Mouse (Mus musculus) embryonic fibroblast, embryonic 13.5 days (primary cell): Measurements from ENCODE around the gene Gipc3. TPM values are rescaled to one million over a fixed set of nuclear protein-coding genes. Genes with fewer than 3 reads are reported as not detected.
A peak's percentile ranks its signal among the peaks of the same experiment; 100 is the strongest.

Experiments used
- H3K27ac ChIP-seq: 2 replicates; pipeline ENCODE4 v1.5.1; 2012; ENCODE audit warnings: low read length, control low read depth, inconsistent platforms; ENCODE audit not compliant: insufficient read depth
- H3K4me1 ChIP-seq: 2 replicates; pipeline ENCODE4 v1.6.1; 2011; ENCODE audit warnings: low read length; ENCODE audit not compliant: control insufficient read depth, insufficient read depth
- H3K4me3 ChIP-seq: 2 replicates; pipeline ENCODE4 v1.5.1; 2011; ENCODE audit warnings: mild to moderate bottlenecking, control low read depth, low read length; ENCODE audit not compliant: insufficient read depth
- CTCF ChIP-seq: IDR thresholded peaks from 2 replicates; pipeline ENCODE4 v1.5.1; 2011; ENCODE audit warnings: mild to moderate bottlenecking, control low read depth, low read length, moderate library complexity, borderline replicate concordance; ENCODE audit not compliant: insufficient read depth
- POLR2A ChIP-seq: IDR thresholded peaks from 2 replicates; pipeline ENCODE4 v1.6.1; 2011; ENCODE audit warnings: low read depth, mild to moderate bottlenecking, control low read depth, low read length, moderate library complexity
- polyA plus RNA-seq: library from polyadenylated mRNA; stranded (reverse); fragments of >200 nt; gene quantifications from 2 replicates; pipeline ENCODE4 v1.2.4, GENCODE M21; 2011; ENCODE audit warnings: low read depth; ENCODE audit not compliant: missing spikeins, insufficient read length

The Gipc3 gene
- polyA plus RNA-seq, 1 experiment, result 0.39 TPM

DNA sequence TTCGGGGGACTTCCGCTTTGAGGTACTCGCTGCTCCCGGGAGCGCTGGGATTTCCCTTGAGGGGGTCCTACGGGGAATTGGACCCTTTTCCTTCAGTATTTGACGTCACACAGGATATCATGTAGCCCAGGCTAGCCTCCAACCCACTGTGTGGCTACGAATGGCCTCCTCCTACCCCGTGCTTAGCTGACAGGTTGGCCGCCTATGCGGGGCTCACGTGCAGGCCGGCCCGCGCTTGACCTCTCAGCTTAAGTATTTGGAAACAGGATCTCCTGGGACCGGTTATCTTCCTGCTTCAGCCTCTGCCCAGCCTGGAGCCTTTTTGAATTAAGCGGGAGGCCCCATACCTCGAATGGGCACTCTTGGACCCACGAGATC is 41.5 kb upstream of the Gipc3 start:
- peak overlapping the region; percentile 82 for H3K4me3 ChIP-seq

DNA sequence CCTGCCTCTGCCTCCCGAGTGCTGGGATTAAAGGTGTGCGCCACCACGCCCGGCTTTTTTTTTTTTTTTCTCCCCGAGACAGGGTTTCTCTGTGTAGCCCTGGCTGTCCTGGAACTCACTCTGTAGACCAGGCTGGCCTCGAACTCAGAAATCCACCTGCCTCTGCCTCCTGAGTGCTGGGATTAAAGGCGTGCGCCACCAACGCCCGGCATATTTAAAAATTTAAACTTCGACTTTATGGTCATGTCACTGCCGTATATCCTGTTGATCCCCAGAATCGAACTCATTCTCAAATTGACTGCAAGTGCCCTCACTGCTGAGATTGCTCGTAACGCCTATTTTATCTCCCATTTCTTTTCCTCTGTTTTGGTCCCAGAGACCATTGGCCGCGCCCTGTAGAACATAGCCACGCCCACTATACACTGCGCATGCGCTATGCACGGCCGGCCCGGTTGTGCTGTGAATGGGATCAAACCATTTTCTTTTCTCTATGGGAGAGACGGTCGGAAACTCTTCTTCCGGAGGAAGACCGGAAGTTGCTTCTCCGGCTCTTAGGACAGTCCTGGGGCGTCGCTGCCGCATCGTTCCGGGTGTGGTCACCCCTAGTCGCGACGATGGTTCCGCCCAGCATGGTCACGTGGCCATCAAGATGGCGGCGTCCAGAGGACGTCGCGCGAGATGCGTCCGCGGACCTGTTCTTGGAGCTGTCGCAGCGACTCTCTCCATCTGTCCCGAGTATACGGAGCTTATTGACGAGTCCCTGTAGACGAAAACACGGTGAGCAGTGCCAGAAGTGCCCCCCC is 40.9 kb upstream of the Gipc3 start, which contains the start of the genes Dohh and Gm48551:
TSS of gene Dohh (plus strand) at position 627 of the 803 bp plus-strand sequence.
TSS of gene Gm48551 (plus strand) at position 665 of the 803 bp plus-strand sequence.
- Histone ChIP-seq H3K4me1 (peaks cover 2% of the 10 kb centered on the region; the same call in 1 of the 2 replicates), H3K27ac (peak within 1 kb of the TSS; percentile 35), H3K4me3 (peak within 1 kb of the TSS; percentile 82)
- TF ChIP-seq POLR2A (peak; percentile 88), CTCF (no peak)

More for the DNA sequence above, 41.5 kb upstream of the Gipc3 start:
- TF ChIP-seq CTCF, result no peak
- no peak for TF ChIP-seq POLR2A
- H3K4me1 ChIP-seq, result peaks cover 2% of the 10 kb centered on the region; the same call in 1 of the 2 replicates
- peak overlapping the region; percentile 35 for H3K27ac ChIP-seq

DNA sequence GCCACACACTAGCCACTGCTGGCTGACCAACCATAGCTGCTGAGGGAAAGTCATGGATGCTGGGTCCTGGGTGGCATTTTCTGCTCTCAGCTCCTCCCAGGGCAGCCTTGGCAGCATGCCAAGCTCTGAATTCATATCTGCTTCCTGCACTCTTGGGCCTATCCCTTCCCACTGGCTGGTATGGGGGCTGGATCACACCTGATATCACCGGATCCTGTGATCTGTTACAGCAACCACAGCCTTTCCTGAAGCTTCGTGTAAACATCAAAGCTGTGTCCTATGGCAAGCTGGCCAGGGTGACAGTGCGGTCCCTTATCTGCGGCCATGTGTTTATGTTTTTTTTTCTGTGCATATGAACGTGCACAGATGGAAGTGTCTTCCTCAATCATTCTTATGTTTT is 39.0 kb upstream of the Gipc3 start:
- H3K27ac ChIP-seq, result no peak overlapping the region
- TF ChIP-seq CTCF (no peak), POLR2A (no peak)
- peaks cover 3% of the 10 kb centered on the region; the same call in 1 of the 2 replicates for H3K4me1 ChIP-seq
- no peak overlapping the region for H3K4me3 ChIP-seq

DNA sequence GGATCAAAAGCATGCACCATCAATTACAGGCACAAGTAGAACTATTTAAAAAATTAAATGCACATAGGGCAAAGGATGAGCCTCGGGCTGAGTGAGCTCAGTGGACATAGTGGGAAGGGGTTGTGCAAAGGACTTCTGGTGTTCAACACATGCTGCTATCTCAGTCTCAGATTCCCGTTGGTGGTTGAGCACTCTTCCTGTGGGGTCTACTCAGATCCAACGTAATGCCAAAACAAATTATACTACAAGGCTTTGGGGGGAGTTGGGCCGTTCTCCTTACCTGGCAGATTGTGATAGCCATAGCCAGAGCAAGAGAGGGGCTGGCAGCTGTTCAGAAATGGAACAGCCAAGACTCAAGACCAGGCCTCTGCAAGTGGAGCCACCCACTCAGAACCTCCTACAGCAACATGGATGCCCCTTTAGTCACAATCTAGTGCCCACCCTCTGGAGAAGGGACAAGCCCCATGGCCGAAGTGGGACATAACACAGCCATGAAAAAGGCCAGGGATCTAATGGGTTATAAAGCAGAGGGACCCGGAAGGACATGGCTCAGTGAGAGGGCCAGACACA is 36.8 kb upstream of the Gipc3 start:
- H3K4me1 ChIP-seq, result 0 out of 2 replicates have a peak, but pooled peaks cover 4% of the 10 kb centered on the region
- TF ChIP-seq CTCF (no peak), POLR2A (no peak)
- no peak overlapping the region for H3K27ac ChIP-seq
- no peak overlapping the region for H3K4me3 ChIP-seq

DNA sequence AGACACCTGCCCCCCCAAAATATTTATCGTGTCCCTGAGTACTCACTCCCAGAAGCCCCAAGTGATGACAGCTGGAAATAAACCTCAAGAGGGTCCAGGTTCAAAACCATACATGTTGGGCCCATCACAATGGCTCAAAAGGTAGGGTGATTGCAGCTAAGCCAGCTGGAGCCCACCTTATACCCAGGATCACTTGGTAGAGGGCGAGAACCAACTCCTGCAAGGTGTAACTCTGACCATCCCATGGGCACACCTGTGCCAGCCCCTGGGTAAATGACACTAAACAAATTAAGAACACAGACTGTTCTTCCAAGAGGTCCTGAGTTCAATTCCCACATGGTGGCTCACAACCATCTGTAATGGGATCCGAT is 36.1 kb upstream of the Gipc3 start:
- peak overlapping the region; percentile 41 for H3K4me3 ChIP-seq
- H3K4me1 ChIP-seq, result 0 out of 2 replicates have a peak, but pooled peaks cover 4% of the 10 kb centered on the region
- H3K27ac ChIP-seq, result no peak overlapping the region
- TF ChIP-seq POLR2A (no peak), CTCF (no peak)

DNA sequence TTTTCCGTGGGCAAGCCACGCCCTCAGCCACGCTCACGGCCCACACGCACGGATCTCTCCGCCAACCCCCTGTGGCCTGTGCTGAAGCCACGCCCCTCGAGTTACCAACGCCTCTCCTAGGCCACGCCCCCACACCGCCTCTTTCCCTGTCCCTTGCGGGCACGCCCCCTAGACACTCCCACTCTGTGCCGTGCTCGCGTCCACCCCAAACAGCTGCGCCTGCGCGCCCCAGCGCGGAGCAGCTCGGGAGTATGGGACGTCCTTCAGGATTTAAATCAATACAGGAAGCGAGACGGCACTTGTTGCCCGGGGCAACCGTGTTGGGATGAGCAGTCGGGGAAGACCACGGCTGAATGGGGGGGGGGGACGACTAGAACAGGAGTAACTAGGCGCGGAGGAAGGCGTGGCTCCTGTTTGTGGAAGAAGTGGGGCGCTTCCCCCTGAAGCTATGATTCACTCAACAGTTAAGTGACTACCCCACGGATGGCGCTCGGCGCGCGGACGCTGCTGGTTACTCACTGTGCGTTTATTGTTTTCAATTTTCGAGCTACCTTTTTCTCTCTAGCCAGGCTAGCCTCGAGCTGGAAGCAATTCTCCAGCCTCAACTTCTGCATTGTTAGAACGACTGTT is 35.6 kb upstream of the Gipc3 start:
- 0 out of 2 replicates have a peak, but pooled peaks cover 4% of the 10 kb centered on the region for H3K4me1 ChIP-seq
- peak overlapping the region; percentile 41 for H3K4me3 ChIP-seq
- H3K27ac ChIP-seq, result no peak overlapping the region
- TF ChIP-seq POLR2A, result peak; percentile 64
- no peak for TF ChIP-seq CTCF

DNA sequence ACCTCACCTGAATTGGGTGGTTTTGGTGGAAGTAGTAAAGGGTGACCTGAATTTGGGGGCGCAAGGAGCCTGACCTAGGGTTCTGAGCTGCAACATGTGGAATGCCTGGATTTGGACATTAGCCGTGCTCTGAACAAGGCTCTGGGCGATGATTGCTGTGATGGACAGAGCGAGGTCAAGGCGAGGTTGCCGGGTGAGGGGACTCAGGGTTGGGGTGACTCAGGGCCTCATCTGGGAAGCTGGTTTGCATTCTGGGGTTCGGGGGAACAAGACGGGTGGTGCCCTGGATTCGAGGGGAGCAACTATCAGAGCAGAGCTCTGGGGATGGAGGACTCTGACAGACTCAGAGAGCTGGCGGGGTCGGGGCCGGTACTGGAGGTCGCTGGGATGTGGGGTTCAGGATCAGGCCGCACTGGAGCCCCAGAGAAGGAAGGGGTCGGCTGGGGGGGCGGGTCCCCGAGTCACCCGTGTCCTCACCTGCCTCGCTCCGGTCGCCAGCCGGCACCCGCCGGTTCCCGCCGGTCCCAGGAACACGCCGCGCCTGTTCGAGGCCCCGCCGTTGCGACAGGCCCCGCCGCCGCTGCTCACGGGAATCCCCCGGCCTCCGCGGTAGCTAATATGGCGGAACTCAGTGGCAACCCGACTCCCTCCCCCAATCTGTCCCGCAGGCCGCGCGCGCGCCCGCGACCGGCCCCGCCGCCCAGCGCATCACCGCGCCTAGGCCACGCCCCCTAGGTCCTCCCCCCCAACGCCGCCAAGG is 34.9 kb upstream of the Gipc3 start, which contains the start of gene Fzr1:
TSS of gene Fzr1 (minus strand) at position 724 of the 760 bp plus-strand sequence.
- Histone ChIP-seq H3K4me3 (peak within 1 kb of the TSS; percentile 96), H3K27ac (no peak within 1 kb of the TSS), H3K4me1 (0 out of 2 replicates have a peak, but pooled peaks cover 4% of the 10 kb centered on the region)
- TF ChIP-seq CTCF (no peak), POLR2A (peak; percentile 65)

DNA sequence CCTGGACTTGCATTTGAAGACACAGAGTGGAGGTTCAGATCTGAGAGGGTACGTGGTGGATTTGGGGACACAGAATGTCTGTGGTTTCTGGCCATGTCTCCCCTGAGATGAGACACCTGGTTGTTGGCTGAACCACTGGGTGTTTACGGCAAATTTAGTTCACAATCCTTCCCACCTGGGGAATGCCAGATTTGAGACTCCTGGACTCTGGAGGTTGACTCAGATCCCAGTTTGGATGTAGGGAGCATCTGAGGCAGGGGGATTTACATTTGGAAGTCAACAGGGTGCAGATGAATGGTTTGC is 34.2 kb upstream of the Gipc3 start:
- no peak for TF ChIP-seq CTCF
- TF ChIP-seq POLR2A, result no peak
- no peak overlapping the region for H3K27ac ChIP-seq
- peak overlapping the region; percentile 96 for H3K4me3 ChIP-seq
- 0 out of 2 replicates have a peak, but pooled peaks cover 4% of the 10 kb centered on the region for H3K4me1 ChIP-seq

DNA sequence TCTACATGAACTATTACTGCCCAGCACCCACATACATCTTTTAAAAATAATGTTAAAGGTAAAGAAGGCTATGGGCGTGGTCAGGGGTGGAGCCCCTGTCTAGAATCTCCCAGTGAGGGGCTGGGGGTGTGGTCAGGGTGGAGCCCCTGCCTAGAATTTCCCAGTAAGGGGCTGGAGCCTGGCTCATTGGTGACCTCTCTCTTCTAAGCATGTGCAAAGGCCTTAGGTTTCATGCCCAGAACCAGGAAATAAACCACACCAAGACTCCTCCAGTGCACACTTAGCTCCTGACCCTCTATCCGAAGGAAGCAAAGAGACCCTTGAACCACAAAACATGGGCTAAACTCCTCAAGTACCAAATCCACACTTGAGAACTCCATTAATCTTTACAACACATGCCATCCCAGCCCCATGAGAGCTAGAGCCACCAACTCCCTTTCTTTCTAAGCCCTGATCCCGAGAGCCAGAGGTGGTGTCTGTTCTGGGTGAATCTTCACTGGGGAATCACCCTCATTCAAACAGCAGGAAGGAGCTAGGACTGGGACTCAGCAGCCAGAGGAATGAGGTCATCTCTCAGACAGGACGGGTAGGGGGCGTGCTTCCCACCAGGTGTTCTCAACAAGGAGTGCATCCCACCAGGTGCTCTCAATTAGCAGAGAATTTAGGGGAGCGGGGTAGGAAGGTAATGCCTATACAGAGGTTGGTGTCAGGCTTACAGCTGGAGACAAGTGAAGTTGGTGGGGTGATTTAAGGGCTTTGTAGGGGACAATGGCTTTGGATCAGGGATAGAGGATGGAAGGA is 33.7 kb upstream of the Gipc3 start:
- no peak for TF ChIP-seq CTCF
- TF ChIP-seq POLR2A, result no peak
- 0 out of 2 replicates have a peak, but pooled peaks cover 4% of the 10 kb centered on the region for H3K4me1 ChIP-seq
- H3K4me3 ChIP-seq, result peak overlapping the region; percentile 96
- H3K27ac ChIP-seq, result no peak overlapping the region
